Mouse (Mus musculus) lung, adult 2 months (tissue): Measurements from ENCODE around the gene Scgb3a1.

ENCODE experiments used
- CTCF ChIP-seq: fragments of 200-500 bp; IDR thresholded peaks from 2 replicates; pipeline ENCODE4 v1.5.1; 2011; ENCODE audit warnings: mild to moderate bottlenecking, low read length, control low read depth; ENCODE audit not compliant: insufficient read depth
- POLR2A ChIP-seq: fragments of 200-500 bp; IDR thresholded peaks from 2 replicates; pipeline ENCODE4 v1.6.1; 2011; ENCODE audit warnings: low read depth, mild to moderate bottlenecking, control low read depth, low read length, borderline replicate concordance; ENCODE audit errors: extremely low read depth

GRCm38 (mm10) chr11:49707834-49708233, 44.4 kb downstream of the Scgb3a1 start:
- TF ChIP-seq POLR2A (no peak), CTCF (no peak)
